Mouse (Mus musculus) gastrocnemius, postnatal 4 days (tissue): Measurements from ENCODE around the gene BC034090. TPM values are rescaled to one million over a fixed set of nuclear protein-coding genes. Genes with fewer than 3 reads are reported as not detected.
"Not testable (repeated sequence)": the region's sequence is repeated elsewhere in the genome, so short reads cannot be mapped to it uniquely, and the experiment has no call there.

ENCODE experiments used
- DNase-seq, 2 experiments: peaks; one replicate each; pipeline ENCODE4 v3.0.0; 2021 to 2022; ENCODE audit warnings: low spot score in 2 of 2, mixed read lengths in 2 of 2
- total RNA-seq, 2 experiments: library from RNA; stranded (reverse); gene quantifications; 2 replicates each; pipeline ENCODE4 v1.2.3; 2021

BC034090 gene
- total RNA-seq, 2 experiments from 2014 or later: 18.4 to 23.4 TPM

DNA sequence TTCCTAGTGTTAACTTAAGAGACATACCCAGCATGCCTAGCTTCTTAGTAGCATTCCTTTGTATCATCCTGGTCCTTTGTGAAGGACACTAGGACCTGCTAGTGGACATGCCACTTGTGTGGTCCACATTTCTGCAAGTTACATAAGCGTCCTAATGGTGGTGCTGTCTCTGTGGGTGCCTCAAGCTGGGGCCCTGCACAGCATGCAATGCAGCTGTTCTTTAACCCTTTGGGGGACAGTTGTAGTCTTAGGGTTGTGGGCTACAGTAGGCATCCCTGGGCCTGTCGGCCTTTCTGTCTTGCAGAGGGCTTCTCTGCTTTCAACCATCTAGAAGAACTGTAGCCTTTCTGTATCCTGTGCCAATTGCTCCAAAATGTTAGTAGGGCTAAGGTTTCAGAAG lies 43.3 kb downstream of the BC034090 start:
- DNase-seq: no peak

- no peak for DNase-seq
These were observed 44.7 kb downstream of the BC034090 start for GRCm38 (mm10) chr1:155199522-155199921.

DNA sequence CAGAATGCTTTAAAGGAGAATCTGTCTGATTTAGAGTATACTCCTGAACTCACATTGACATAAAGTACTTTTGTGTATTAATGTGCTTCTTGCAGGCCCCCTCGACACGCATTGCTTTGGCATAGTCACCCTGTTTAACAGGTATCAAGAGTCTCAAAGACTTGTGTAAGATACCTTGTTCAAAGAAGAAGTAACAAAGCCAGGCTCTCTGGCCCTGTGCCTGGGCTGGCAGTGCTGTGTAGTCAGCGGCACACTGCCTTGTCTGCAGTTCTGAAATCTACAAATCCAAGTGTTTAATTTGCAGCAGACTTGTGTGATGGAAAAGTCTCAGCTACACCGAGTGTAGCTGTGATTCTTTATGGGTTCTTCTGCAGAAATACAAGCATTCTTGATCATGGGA lies 47.6 kb downstream of the BC034090 start:
- DNase-seq: no peak

GRCm38 (mm10) chr1:155192805-155193368 lies 51.4 kb downstream of the BC034090 start:
- DNase-seq: peak in 1 of 2 experiments; percentile 12

DNA sequence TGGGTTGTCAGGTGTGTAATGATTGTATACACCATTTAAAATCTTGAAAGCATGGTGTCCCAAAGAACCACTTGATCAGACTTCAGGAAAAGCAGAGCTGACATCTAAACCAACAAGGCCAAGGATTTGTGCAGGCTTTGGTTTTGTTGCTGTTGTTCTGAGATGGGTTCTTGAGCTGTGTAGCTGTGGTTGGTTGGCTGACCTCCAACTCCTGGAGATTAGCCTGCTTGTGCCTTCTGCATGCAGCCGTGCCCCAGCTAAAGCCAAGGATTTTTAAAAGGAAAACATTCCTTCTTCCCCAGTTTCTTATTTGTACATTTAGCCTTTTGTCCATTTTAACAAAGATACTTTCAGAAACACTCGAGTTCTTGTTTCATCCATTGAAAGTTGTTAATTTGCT lies 52.6 kb downstream of the BC034090 start:
- DNase-seq: no peak

DNA sequence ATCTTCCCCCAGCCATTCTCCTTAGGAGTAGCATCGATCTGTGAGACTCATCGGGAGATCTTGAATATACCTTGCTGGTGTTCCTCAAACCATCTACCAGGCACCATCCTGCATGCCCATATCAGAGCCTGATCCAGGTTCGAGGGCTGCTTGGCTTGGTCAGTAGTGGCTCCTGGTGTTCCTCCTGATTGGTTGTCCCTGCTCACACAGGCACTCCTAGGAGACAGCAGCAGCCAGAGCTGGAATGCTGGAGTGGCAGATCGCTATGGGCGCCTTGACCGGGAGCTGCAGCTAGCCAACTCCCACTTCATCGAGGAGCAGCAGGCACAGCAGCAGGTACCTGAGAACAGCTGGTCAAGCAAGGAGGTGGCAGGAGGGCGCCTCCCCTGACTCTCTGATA lies 53.0 kb downstream of the BC034090 start:
- DNase-seq: no peak

DNA sequence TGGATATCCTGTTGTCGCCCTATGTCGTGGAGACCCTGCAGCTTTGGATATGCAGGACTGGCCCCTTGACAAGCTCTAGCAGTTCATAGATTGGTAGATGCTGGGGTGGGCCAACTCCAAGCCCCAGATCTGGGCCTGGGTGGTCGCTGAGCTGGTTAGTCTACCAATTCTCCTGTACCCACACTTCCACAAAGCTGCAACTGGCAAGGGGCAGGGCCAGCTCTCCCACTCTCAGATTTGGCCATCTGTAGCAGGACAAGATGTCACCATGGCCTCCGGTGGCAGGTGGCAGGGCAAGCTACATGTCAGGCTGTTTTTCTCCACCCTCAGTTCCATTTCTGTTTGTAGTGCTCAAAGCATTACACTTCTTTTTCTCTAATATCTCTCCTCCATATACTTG lies 55.6 kb downstream of the BC034090 start:
- no peak for DNase-seq

GRCm38 (mm10) chr1:155184191-155184590 lies 60.1 kb downstream of the BC034090 start:
- DNase-seq: no peak

- no peak for DNase-seq
These were observed 65.9 kb downstream of the BC034090 start for GRCm38 (mm10) chr1:155178192-155178924.

GRCm38 (mm10) chr1:155174424-155174823 lies 69.8 kb downstream of the BC034090 start:
- no peak for DNase-seq

DNA sequence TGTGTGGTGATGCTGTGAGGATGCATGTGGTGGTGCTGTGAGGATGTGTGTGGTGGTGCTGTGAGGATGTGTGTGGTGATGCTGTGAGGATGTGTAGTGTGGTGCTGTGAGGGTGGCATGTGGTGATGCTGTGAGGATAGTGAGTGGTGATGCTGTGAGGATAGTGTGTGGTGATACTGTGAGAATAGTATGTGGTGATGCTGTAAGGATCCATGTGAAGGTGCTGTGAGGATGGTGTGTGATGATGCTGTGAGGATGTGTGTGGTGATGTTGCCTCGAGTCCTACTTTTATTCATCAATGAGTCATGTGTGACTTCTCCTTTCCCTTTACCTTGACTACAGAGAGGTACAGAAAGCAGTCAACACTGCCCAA lies 70.6 kb downstream of the BC034090 start:
- not testable (repeated sequence) for DNase-seq

DNA sequence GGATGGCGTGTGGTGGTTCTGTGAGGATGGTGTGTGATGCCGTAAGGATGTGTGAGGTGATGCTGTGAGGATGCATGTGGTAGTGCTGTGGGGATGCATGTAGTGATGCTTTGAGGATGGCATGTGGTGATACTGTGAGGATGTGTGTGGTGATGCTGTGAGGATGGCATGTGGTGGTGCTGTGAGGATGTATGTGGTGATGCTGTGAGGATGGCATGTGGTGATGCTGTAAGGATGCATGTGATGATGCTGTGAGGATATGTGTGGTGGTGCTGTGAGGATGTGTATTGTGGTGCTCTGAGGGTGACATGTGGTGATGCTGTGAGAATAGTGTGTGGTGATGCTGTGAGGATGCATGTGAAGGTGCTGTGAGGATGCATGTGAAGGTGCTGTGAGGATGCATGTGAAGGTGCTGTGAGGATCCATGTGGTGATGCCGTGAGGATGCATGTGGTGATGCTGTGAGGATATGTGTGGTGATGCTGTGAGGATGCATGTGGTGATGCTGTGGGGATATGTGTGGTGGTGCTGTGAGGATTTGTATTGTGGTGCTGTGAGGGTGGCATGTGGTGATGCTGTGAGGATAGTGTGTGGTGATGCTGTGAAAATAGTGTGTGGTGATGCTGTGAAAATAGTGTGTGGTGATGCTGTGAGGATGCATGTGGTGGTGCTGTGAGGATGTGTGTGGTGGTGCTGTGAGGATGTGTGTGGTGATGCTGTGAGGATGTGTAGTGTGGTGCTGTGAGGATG lies 71.2 kb downstream of the BC034090 start:
- DNase-seq: no peak

- no peak for DNase-seq
These were observed 74.3 kb downstream of the BC034090 start for GRCm38 (mm10) chr1:155169935-155170334.

- no peak for DNase-seq
These were observed 76.8 kb downstream of the BC034090 start for GRCm38 (mm10) chr1:155167453-155167852.

Other genes with a start within 250 kb of the BC034090 start
- 10 to 100 TPM; 10.4 to 12.5 TPM for gene Ier5, start 144.8 kb downstream of the BC034090 start, total RNA-seq
- gene Mr1, start 97.6 kb downstream of the BC034090 start, total RNA-seq: 1 to 10 TPM; 9.6 to 9.9 TPM
- 10 to 100 TPM; 36.6 to 39.1 TPM for gene Stx6, start 85.7 kb downstream of the BC034090 start, total RNA-seq
- 10 to 100 TPM; 18.8 to 21.5 TPM for gene Xpr1, start 173.0 kb upstream of the BC034090 start, total RNA-seq